Mouse (Mus musculus) spleen, adult 2 months (tissue): ENCODE measurements around the gene Poc1a.

Experiments
- CTCF ChIP-seq: fragments of 200-500 bp; IDR thresholded peaks from 2 replicates; pipeline ENCODE4 v1.5.1; 2011; ENCODE audit warnings: mild to moderate bottlenecking, inconsistent platforms; ENCODE audit not compliant: insufficient read depth, insufficient read length, insufficient replicate concordance; ENCODE audit errors: extremely low read depth
- POLR2A ChIP-seq: fragments of 200-500 bp; IDR thresholded peaks from 2 replicates; pipeline ENCODE4 v1.6.1; 2011; ENCODE audit warnings: low read depth, low read length, inconsistent platforms

DNA sequence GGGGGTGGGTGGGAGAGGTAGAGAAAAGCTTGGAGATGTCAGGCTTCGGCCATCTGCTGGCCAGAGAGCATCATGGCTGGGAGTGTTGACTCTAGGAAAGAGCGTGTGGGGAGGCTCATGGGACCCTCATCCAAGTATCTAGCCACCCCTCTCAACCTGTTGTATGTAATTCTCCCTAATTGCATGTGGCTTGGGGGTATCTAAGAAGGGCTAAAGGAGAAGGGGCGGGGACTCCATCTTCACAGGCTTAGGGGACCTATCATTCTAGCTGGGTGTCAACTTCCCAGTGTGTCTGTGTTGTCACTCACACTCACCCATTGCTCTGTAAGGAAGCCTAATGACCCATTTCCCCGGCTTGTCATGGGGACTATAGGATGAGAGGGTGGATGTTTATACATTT lies 49.0 kb upstream of the Poc1a start:
- TF ChIP-seq CTCF = no peak
- TF ChIP-seq POLR2A = no peak
